Mouse (Mus musculus) spleen, adult 18-20 months (tissue): Measurements from ENCODE around the gene Gm20388.

Experiments
- DNase-seq, 2 experiments: peaks; one replicate each; pipeline ENCODE4 v3.0.0; 2022; ENCODE audit warnings: mixed read lengths in 2 of 2

Gene Gm20388

GRCm38 (mm10) chr8:120997926-120998325, 1087.3 kb downstream of the Gm20388 start:
- no peak for DNase-seq

- DNase-seq: no peak
These were observed 1088.3 kb downstream of the Gm20388 start for GRCm38 (mm10) chr8:120998966-120999365.

- no peak for DNase-seq
These were observed 1091.3 kb downstream of the Gm20388 start for GRCm38 (mm10) chr8:121001951-121002350.

- no peak for DNase-seq
These were observed 1092.4 kb downstream of the Gm20388 start for GRCm38 (mm10) chr8:121002871-121003539.

GRCm38 (mm10) chr8:121003639-121004038, 1093.0 kb downstream of the Gm20388 start:
- DNase-seq: no peak

GRCm38 (mm10) chr8:121013318-121013717, 1102.7 kb downstream of the Gm20388 start:
- no peak for DNase-seq

- DNase-seq: no peak
These were observed 1106.0 kb downstream of the Gm20388 start for GRCm38 (mm10) chr8:121016621-121017020.

GRCm38 (mm10) chr8:121018236-121018635, 1107.6 kb downstream of the Gm20388 start:
- no peak for DNase-seq

- no peak for DNase-seq
These were observed 1110.8 kb downstream of the Gm20388 start for GRCm38 (mm10) chr8:121021488-121021887.

GRCm38 (mm10) chr8:121023003-121023402, 1112.4 kb downstream of the Gm20388 start:
- DNase-seq: no peak

GRCm38 (mm10) chr8:121023736-121024135, 1113.1 kb downstream of the Gm20388 start:
- no peak for DNase-seq

GRCm38 (mm10) chr8:121025486-121025885, 1114.8 kb downstream of the Gm20388 start:
- no peak for DNase-seq

GRCm38 (mm10) chr8:121027787-121028186, 1117.1 kb downstream of the Gm20388 start:
- no peak for DNase-seq

GRCm38 (mm10) chr8:121029076-121029475, 1118.4 kb downstream of the Gm20388 start:
- no peak for DNase-seq

- no peak for DNase-seq
These were observed 1119.9 kb downstream of the Gm20388 start for GRCm38 (mm10) chr8:121030496-121031040.

- DNase-seq: no peak
These were observed 1122.8 kb downstream of the Gm20388 start for GRCm38 (mm10) chr8:121033299-121034013.

- no peak for DNase-seq
These were observed 1125.0 kb downstream of the Gm20388 start for GRCm38 (mm10) chr8:121035611-121036010.

GRCm38 (mm10) chr8:121043719-121044440, 1133.2 kb downstream of the Gm20388 start:
- DNase-seq: no peak

GRCm38 (mm10) chr8:121047441-121047840, 1136.8 kb downstream of the Gm20388 start:
- peak in 1 of 2 experiments; percentile 11 for DNase-seq

GRCm38 (mm10) chr8:121058081-121058480, 1147.4 kb downstream of the Gm20388 start:
- no peak for DNase-seq

GRCm38 (mm10) chr8:121059098-121059497, 1148.5 kb downstream of the Gm20388 start:
- DNase-seq: no peak

GRCm38 (mm10) chr8:121062521-121062920, 1151.9 kb downstream of the Gm20388 start:
- no peak for DNase-seq

GRCm38 (mm10) chr8:121063649-121064048, 1153.0 kb downstream of the Gm20388 start:
- DNase-seq: no peak
